8 mouse cellular contexts compared by ENCODE assay signal in the genomic region with DNA sequence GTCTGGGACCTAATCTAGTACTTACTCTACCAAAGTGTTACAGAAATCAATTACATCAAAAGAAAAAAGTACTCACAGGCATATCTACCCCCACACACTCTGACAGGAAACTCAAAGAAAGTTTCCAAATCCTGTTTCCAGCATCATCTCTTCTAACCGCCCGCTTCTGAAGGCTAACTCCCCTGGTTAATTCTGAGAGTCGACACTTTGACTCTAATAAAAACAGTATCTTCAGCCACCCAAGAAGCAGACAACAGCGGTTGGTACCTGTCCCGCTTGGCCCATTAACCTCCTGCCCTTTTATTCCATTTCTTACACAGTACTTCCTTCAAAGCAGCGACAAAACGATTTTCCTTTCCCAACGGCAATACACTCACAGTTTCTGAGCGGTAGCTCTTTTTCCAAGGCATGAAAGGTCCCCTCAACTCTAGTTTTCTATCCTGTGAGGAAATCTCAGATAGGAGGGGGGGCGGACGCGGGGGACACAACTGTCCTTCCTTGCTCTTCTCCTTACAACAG. TPM values are rescaled to one million over a fixed set of nuclear protein-coding genes. Genes with fewer than 3 reads are reported as not detected.
A peak's percentile ranks its signal among the peaks of the same experiment; 100 is the strongest.
DNase-seq lines count a peak whose midpoint lies in the region; ATAC-seq lines count a peak whose summit lies in the region.

No protein-coding gene starts in this region.

- H3K9ac ChIP-seq in neural tube, embryonic 11.5 days (ENCODE audit: low read length) = peak overlapping the region; percentile 82
- H3K9ac ChIP-seq in hindbrain, embryonic 16.5 days (ENCODE audit: low read depth, low read length) = peak overlapping the region; percentile 92
- H3K9ac ChIP-seq in midbrain, embryonic 11.5 days (ENCODE audit: low read length) = peak overlapping the region; percentile 77

- peak overlapping the region; percentile 84 for H3K4me3 ChIP-seq in neural tube, embryonic 11.5 days (ENCODE audit: low read depth, low read length)
- peak overlapping the region; percentile 91 for H3K4me3 ChIP-seq in hindbrain, embryonic 16.5 days (ENCODE audit: low read length)
- H3K4me3 ChIP-seq in midbrain, embryonic 11.5 days (ENCODE audit: low read depth, low read length) = peak overlapping the region; percentile 86

- DNase-seq in neural tube, embryonic 11.5 days (ENCODE audit: low spot score) = peak; percentile 14
- DNase-seq in neural tube, embryonic 10.5 days (ENCODE audit: extremely low spot score, low spot score) = no peak
- peak; percentile 35 for DNase-seq in embryo, embryonic 11 days
- DNase-seq in midbrain, embryonic 11.5 days (ENCODE audit: low spot score, missing footprints) = peak; percentile 89
- DNase-seq in gastrocnemius, adult 18-20 months (ENCODE audit: low spot score) = no peak
- DNase-seq in left cerebral cortex, adult 9 months (ENCODE audit: low spot score in 2 of 2) = no peak

- H3K9me3 ChIP-seq in neural tube, embryonic 11.5 days (ENCODE audit: control insufficient read depth, low read length) = no peaks in the 10 kb centered on the region
- no peaks in the 10 kb centered on the region for H3K9me3 ChIP-seq in hindbrain, embryonic 16.5 days (ENCODE audit: control insufficient read depth, low read length)
- no peaks in the 10 kb centered on the region for H3K9me3 ChIP-seq in midbrain, embryonic 11.5 days (ENCODE audit: control insufficient read depth, low read length)

- no peaks in the 10 kb centered on the region for H3K36me3 ChIP-seq in neural tube, embryonic 11.5 days (ENCODE audit: control insufficient read depth, insufficient read depth, low read length)
- no peaks in the 10 kb centered on the region for H3K36me3 ChIP-seq in hindbrain, embryonic 16.5 days (ENCODE audit: control insufficient read depth, insufficient read depth, low read length)
- H3K36me3 ChIP-seq in midbrain, embryonic 11.5 days (ENCODE audit: control insufficient read depth, insufficient read depth, low read length) = no peaks in the 10 kb centered on the region

- WGBS in neural tube, embryonic 11.5 days = under 1% methylated on average over 12 of the region's 12 CpGs
- WGBS in hindbrain, embryonic 16.5 days = 1% methylated on average over 12 of the region's 12 CpGs
- 1% methylated on average over 12 of the region's 12 CpGs for WGBS in midbrain, embryonic 11.5 days

- no peaks in the 10 kb centered on the region for H3K27me3 ChIP-seq in neural tube, embryonic 11.5 days (ENCODE audit: control insufficient read depth, insufficient read depth, low read length)
- H3K27me3 ChIP-seq in hindbrain, embryonic 16.5 days (replicated peaks; ENCODE audit: control insufficient read depth, insufficient read depth, low read length) = no peaks in the 10 kb centered on the region
- no peaks in the 10 kb centered on the region for H3K27me3 ChIP-seq in midbrain, embryonic 11.5 days (ENCODE audit: control insufficient read depth, insufficient read depth, low read length)

- no peak for ATAC-seq in neural tube, embryonic 11.5 days (ENCODE audit: insufficient read depth, low FRiP score, low TSS enrichment)
- ATAC-seq in hindbrain, embryonic 16.5 days = no peak
- ATAC-seq in midbrain, embryonic 11.5 days (ENCODE audit: low FRiP score) = no peak
- ATAC-seq in erythroid progenitor cell, adult 5-6 weeks (replicated peaks; ENCODE audit: low FRiP score, poor library complexity, severe bottlenecking) = no peak

- H3K27ac ChIP-seq in neural tube, embryonic 11.5 days (ENCODE audit: low read depth, low read length) = peak overlapping the region; percentile 81
- H3K27ac ChIP-seq in hindbrain, embryonic 16.5 days (ENCODE audit: low read depth, low read length) = peak overlapping the region; percentile 89
- H3K27ac ChIP-seq in midbrain, embryonic 11.5 days (ENCODE audit: low read depth, low read length) = no peak overlapping the region; the same call in 1 of the 2 replicates

- peaks cover 12% of the 10 kb centered on the region for H3K4me1 ChIP-seq in neural tube, embryonic 11.5 days (ENCODE audit: control insufficient read depth, insufficient read depth, low read length)
- peaks cover 22% of the 10 kb centered on the region for H3K4me1 ChIP-seq in hindbrain, embryonic 16.5 days (ENCODE audit: control insufficient read depth, insufficient read depth, low read depth, low read length)
- H3K4me1 ChIP-seq in midbrain, embryonic 11.5 days (ENCODE audit: control insufficient read depth, insufficient read depth, low read length) = peaks cover 9% of the 10 kb centered on the region

- peak overlapping the region; percentile 81 for H3K4me2 ChIP-seq in neural tube, embryonic 11.5 days (ENCODE audit: low read depth)
- H3K4me2 ChIP-seq in hindbrain, embryonic 16.5 days (ENCODE audit: low read length) = peak overlapping the region; percentile 87
- peak overlapping the region; percentile 71 for H3K4me2 ChIP-seq in midbrain, embryonic 11.5 days

RNA-seq across cellular contexts. Expression of a gene that starts 0.9 kb away (rescaled TPM):
- 68.1 and 75.9 TPM in 2 replicates for polyA plus RNA-seq in neural tube, embryonic 11.5 days (2014; fragmentation: Nextera tagmentation; extraction: Ambion mirVana)
- polyA plus RNA-seq in hindbrain, embryonic 16.5 days (2015; fragmentation: Nextera tagmentation; extraction: Ambion mirVana) = 70.4 and 79.2 TPM in 2 replicates
- 87.0 and 91.8 TPM in 2 replicates for polyA plus RNA-seq in midbrain, embryonic 11.5 days (2014; fragmentation: Nextera tagmentation; extraction: Ambion mirVana)
- total RNA-seq in gastrocnemius, adult 18-20 months (2021) = 10 to 100 TPM; 74.1 to 94.9 TPM
- total RNA-seq in erythroid progenitor cell, adult 5-6 weeks (2015; ENCODE audit: low replicate concordance) = 157 and 193 TPM in 2 replicates
- total RNA-seq in erythroid progenitor cell, adult 5-6 weeks (2017; ENCODE audit: low replicate concordance) = 182 and 220 TPM in 2 replicates

Comparison
In these comparisons a context has a peak if more than half of its experiments do, and no peak if none do; other contexts are left out.
1. DNase-seq: peak in neural tube, embryonic 11.5 days (single experiment), embryo, embryonic 11 days (single experiment) and midbrain, embryonic 11.5 days (single experiment); none in neural tube, embryonic 10.5 days (single experiment), gastrocnemius, adult 18-20 months (single experiment) and left cerebral cortex, adult 9 months (0 of 2).
2. Peak in every context shown above with its lines, with median percentiles within 50 percentile points of each other: H3K4me2 ChIP-seq, H3K4me3 ChIP-seq and H3K9ac ChIP-seq.